ENCODE assay signal across 13 mouse cellular contexts in genomic region chr4:94523321-94523720, GRCm38 (mm10). TPM values are rescaled to one million over a fixed set of nuclear protein-coding genes. Genes with fewer than 3 reads are reported as not detected.
DNase-seq lines count a peak whose midpoint lies in the region; ATAC-seq and TF ChIP-seq lines count a peak whose summit lies in the region.
"Had no signal": no experiment of that assay in that cellular context is flagged by ENCODE, and none has a peak within 500 bp of the region (broad histone marks: within the 10 kb centered on the region; RNA-seq: fewer than 3 reads in every experiment).

No protein-coding gene starts in this region.

- no peak for DNase-seq in heart, adult 2 months
- DNase-seq in liver, postnatal 0 days = no peak
- no peak for DNase-seq in liver
- peak; percentile 71 for DNase-seq in NIH3T3 (ENCODE audit: low read depth)
- DNase-seq in retina, embryonic 14.5 days (ENCODE audit: low spot score) = peak; percentile 53
- DNase-seq in lung, postnatal 10 days = no peak
- DNase-seq: kidney, adult 11 months; lung, adult 2 months; right cerebral cortex, postnatal 4 days; thymus, postnatal 36 days had no signal

- ATAC-seq in heart, embryonic 12.5 days (ENCODE audit: insufficient number of reproducible peaks, low FRiP score) = no peak
- ATAC-seq in liver, postnatal 0 days = no peak
- ATAC-seq in frontal cortex, adult (ENCODE audit: low TSS enrichment) = no peak

- no peaks in the 10 kb centered on the region for H3K4me1 ChIP-seq in heart, adult 2 months (ENCODE audit: control insufficient read depth, insufficient read depth, low read length)
- no peaks in the 10 kb centered on the region for H3K4me1 ChIP-seq in heart, embryonic 12.5 days (replicated peaks)
- no peaks in the 10 kb centered on the region for H3K4me1 ChIP-seq in liver, postnatal 0 days (ENCODE audit: insufficient read depth)

- H3K4me2 ChIP-seq in heart, embryonic 12.5 days = no peak overlapping the region
- H3K4me2 ChIP-seq in liver, postnatal 0 days (ENCODE audit: low read depth, low read length) = no peak overlapping the region

- H3K9me3 ChIP-seq in heart, embryonic 12.5 days (replicated peaks) = no peaks in the 10 kb centered on the region
- no peaks in the 10 kb centered on the region for H3K9me3 ChIP-seq in liver, postnatal 0 days (ENCODE audit: low read length)

- no peak for TF ChIP-seq EP300 in heart, adult 2 months (IDR thresholded peaks at IDR 0.05; ENCODE audit: insufficient read depth, low read depth, low read length)
- TF ChIP-seq EP300 in liver, postnatal 0 days (IDR thresholded peaks at IDR 0.05; ENCODE audit: low read depth) = no peak

- no peak overlapping the region for H3K4me3 ChIP-seq in heart, adult 2 months
- H3K4me3 ChIP-seq in heart, embryonic 12.5 days = no peak overlapping the region
- no peak overlapping the region for H3K4me3 ChIP-seq in liver, postnatal 0 days (ENCODE audit: low read depth, low read length)

- TF ChIP-seq CTCF in heart, adult 2 months (IDR thresholded peaks at IDR 0.05) = peak; percentile 70
- TF ChIP-seq CTCF in liver, postnatal 0 days (IDR thresholded peaks at IDR 0.05; ENCODE audit: low read depth) = peak; percentile 38; the same call in 1 of the 2 replicates

- H3K27ac ChIP-seq in heart, adult 2 months = no peak overlapping the region
- H3K27ac ChIP-seq in heart, embryonic 12.5 days (ENCODE audit: poor library complexity, severe bottlenecking) = no peak overlapping the region
- no peak overlapping the region for H3K27ac ChIP-seq in liver, postnatal 0 days (ENCODE audit: low read depth)

- intact Hi-C loops in heart, adult 2 months (cut with DNase I) = loop anchor here (10.0 kb wide), 1 partner anchor 519 kb away; no protein-coding TSS in a partner anchor

- H3K36me3 ChIP-seq in heart, adult 2 months (ENCODE audit: control insufficient read depth, insufficient read depth, low read length) = no peaks in the 10 kb centered on the region
- no peaks in the 10 kb centered on the region for H3K36me3 ChIP-seq in heart, embryonic 12.5 days
- no peaks in the 10 kb centered on the region for H3K36me3 ChIP-seq in liver, postnatal 0 days (replicated peaks; ENCODE audit: insufficient read depth, low read length)

- H3K27me3 ChIP-seq in heart, adult 2 months (ENCODE audit: control insufficient read depth, insufficient read depth, low read length) = no peaks in the 10 kb centered on the region
- H3K27me3 ChIP-seq in heart, embryonic 12.5 days (replicated peaks) = no peaks in the 10 kb centered on the region
- no peaks in the 10 kb centered on the region for H3K27me3 ChIP-seq in liver, postnatal 0 days (ENCODE audit: insufficient read depth, low read length)

- no peak for TF ChIP-seq POLR2A in heart, adult 2 months (IDR thresholded peaks at IDR 0.05; ENCODE audit: insufficient read depth, low read depth, low read length)

- H3K79me2 ChIP-seq in heart, adult 2 months (replicated peaks; ENCODE audit: control insufficient read depth, insufficient read depth, low read length) = no peaks in the 10 kb centered on the region

- no peak overlapping the region for H3K9ac ChIP-seq in heart, adult 2 months (ENCODE audit: low read depth, low read length)
- H3K9ac ChIP-seq in heart, embryonic 12.5 days = no peak overlapping the region
- H3K9ac ChIP-seq in liver, postnatal 0 days (replicated peaks) = no peak overlapping the region

RNA-seq across cellular contexts. Expression of gene Gm10306, which starts 33.0 kb away (rescaled TPM):
- not detected for total RNA-seq in heart, adult 2 months (2021)
- polyA plus RNA-seq in heart, adult 2 months (2012; rRNA removed) = not detected in 2 replicates
- polyA plus RNA-seq in heart, embryonic 12.5 days (2016; fragmentation: Nextera tagmentation; extraction: Ambion mirVana) = 0.77 TPM in 1 of 2 replicates, not detected in the other
- 0.34 TPM in 1 of 2 replicates, not detected in the other for polyA plus RNA-seq in liver, postnatal 0 days (2015; fragmentation: Nextera tagmentation; extraction: Ambion mirVana)
- total RNA-seq: left cerebral cortex, adult 8-10 months had no signal
- polyA plus RNA-seq: lung, adult 2 months had no signal

RNA-seq across cellular contexts. Expression of gene Caap1, which starts 33.3 kb away (rescaled TPM):
- total RNA-seq in heart, adult 2 months (2021) = 1 to 10 TPM; 3.6 to 4.4 TPM
- polyA plus RNA-seq in heart, adult 2 months (2012; rRNA removed) = 1.2 and 1.4 TPM in 2 replicates
- polyA plus RNA-seq in heart, embryonic 12.5 days (2016; fragmentation: Nextera tagmentation; extraction: Ambion mirVana) = 15.8 and 16.6 TPM in 2 replicates
- 6.9 TPM in 2 replicates for polyA plus RNA-seq in liver, postnatal 0 days (2015; fragmentation: Nextera tagmentation; extraction: Ambion mirVana)

Comparison
In these comparisons a context has a peak if more than half of its experiments do, and no peak if none do; other contexts are left out.
1. DNase-seq: peak in NIH3T3 (single experiment) and retina, embryonic 14.5 days (single experiment); none in heart, adult 2 months (0 of 2), liver, postnatal 0 days (single experiment), liver (single experiment) and lung, postnatal 10 days (single experiment).